Mouse (Mus musculus) lung, adult 2 months (tissue): Measurements from ENCODE around the gene Tex37.

Experiments used
- CTCF ChIP-seq: fragments of 200-500 bp; IDR thresholded peaks from 2 replicates; pipeline ENCODE4 v1.5.1; 2011; ENCODE audit warnings: mild to moderate bottlenecking, low read length, control low read depth; ENCODE audit not compliant: insufficient read depth
- POLR2A ChIP-seq: fragments of 200-500 bp; IDR thresholded peaks from 2 replicates; pipeline ENCODE4 v1.6.1; 2011; ENCODE audit warnings: low read depth, mild to moderate bottlenecking, control low read depth, low read length, borderline replicate concordance; ENCODE audit errors: extremely low read depth

DNA sequence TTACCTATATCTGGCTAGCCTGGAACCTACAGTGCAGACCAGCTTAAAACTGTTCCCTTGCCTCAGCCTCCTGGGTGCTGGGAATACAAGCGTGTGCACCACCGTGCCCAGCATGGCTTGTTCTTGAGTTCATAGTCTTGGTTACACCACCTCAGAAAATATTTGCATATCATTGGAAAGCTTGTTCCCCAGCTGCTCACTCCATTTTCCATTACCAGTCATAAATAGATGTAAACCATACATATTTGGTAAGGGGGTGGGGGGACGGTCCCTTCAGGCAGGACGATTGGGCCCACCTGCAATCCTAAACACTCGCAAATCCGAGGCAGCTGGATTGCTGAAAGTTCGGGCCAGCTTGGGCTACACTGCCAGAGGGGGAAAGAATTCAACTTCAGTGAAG lies 34.5 kb upstream of the Tex37 start:
- TF ChIP-seq POLR2A (no peak), CTCF (no peak)
